ENCODE assay signal across 35 mouse cellular contexts in genomic region chr7:110362005-110362404, GRCm38 (mm10).
"Had no signal": no experiment of that assay in that cellular context is flagged by ENCODE, and none has a peak within 500 bp of the region (broad histone marks: within the 10 kb centered on the region; RNA-seq: fewer than 3 reads in every experiment).

No protein-coding gene starts in this region.

- ATAC-seq: hindbrain, embryonic 16.5 days; hindbrain, postnatal 0 days; inflammation-experienced regulatory T-cells, adult 6 months; intestine, embryonic 15.5 days; intestine, embryonic 16.5 days; intestine, postnatal 0 days had no signal

- H3K9ac ChIP-seq: heart, embryonic 12.5 days; heart, embryonic 13.5 days; heart, embryonic 15.5 days; hindbrain, embryonic 12.5 days; hindbrain, embryonic 13.5 days; hindbrain, embryonic 14.5 days; hindbrain, embryonic 15.5 days; intestine, embryonic 15.5 days; kidney, embryonic 15.5 days had no signal

- DNase-seq: heart, postnatal 10 days; heart, postnatal 14 days; heart, postnatal 36 days; heart, postnatal 4 days; kidney, adult 11 months; kidney, adult 18-20 months; kidney, adult 2 months; kidney, adult 8-10 months; kidney, adult 9 months; kidney, postnatal 10 days; kidney, postnatal 14 days; kidney, postnatal 25 days; kidney, postnatal 36 days; kidney, postnatal 4 days; layer of hippocampus, adult 9-11 months; layer of hippocampus, postnatal 36 days had no signal

- H3K9me3 ChIP-seq: heart, embryonic 10.5 days; heart, embryonic 12.5 days; heart, embryonic 13.5 days; heart, embryonic 15.5 days; hindbrain, embryonic 10.5 days; hindbrain, embryonic 12.5 days; hindbrain, embryonic 13.5 days; hindbrain, embryonic 15.5 days; intestine, embryonic 15.5 days; kidney, embryonic 15.5 days had no signal

- H3K27me3 ChIP-seq: heart, embryonic 12.5 days; heart, embryonic 13.5 days; heart, embryonic 15.5 days; hindbrain, embryonic 12.5 days; hindbrain, embryonic 13.5 days; hindbrain, embryonic 15.5 days; intestine, embryonic 15.5 days; kidney, embryonic 15.5 days had no signal

- H3K4me1 ChIP-seq: heart, embryonic 10.5 days; heart, embryonic 12.5 days; heart, embryonic 13.5 days; heart, embryonic 15.5 days; hindbrain, embryonic 10.5 days; hindbrain, embryonic 12.5 days; hindbrain, embryonic 13.5 days; hindbrain, embryonic 15.5 days; intestine, embryonic 15.5 days; kidney, embryonic 15.5 days had no signal

- H3K4me2 ChIP-seq: heart, embryonic 11.5 days; heart, embryonic 12.5 days; heart, embryonic 13.5 days; heart, embryonic 15.5 days; hindbrain, embryonic 12.5 days; hindbrain, embryonic 13.5 days; hindbrain, embryonic 14.5 days; hindbrain, embryonic 15.5 days; intestine, embryonic 15.5 days; kidney, embryonic 15.5 days had no signal

- H3K27ac ChIP-seq: heart, embryonic 10.5 days; heart, embryonic 13.5 days; heart, embryonic 15.5 days; hindbrain, embryonic 10.5 days; hindbrain, embryonic 12.5 days; hindbrain, embryonic 13.5 days; hindbrain, embryonic 14.5 days; hindbrain, embryonic 15.5 days; hindbrain, postnatal 0 days; intestine, embryonic 15.5 days; kidney, embryonic 15.5 days; kidney, postnatal 0 days; layer of hippocampus, adult 2 months had no signal

- H3K4me3 ChIP-seq: heart, embryonic 10.5 days; heart, embryonic 12.5 days; heart, embryonic 13.5 days; heart, embryonic 15.5 days; hindbrain, embryonic 10.5 days; hindbrain, embryonic 12.5 days; hindbrain, embryonic 13.5 days; hindbrain, embryonic 15.5 days; intestine, embryonic 15.5 days; kidney, embryonic 15.5 days; layer of hippocampus, adult 2 months had no signal
